Mouse (Mus musculus) mesoderm, embryonic 11.5 days (tissue): ENCODE results near the gene Asic2.

ENCODE experiments used
- DNase-seq: peaks from one replicate; pipeline ENCODE4 v3.0.0-alpha.2; 2012; ENCODE audit warnings: low read depth, low spot score

The Asic2 gene

DNA sequence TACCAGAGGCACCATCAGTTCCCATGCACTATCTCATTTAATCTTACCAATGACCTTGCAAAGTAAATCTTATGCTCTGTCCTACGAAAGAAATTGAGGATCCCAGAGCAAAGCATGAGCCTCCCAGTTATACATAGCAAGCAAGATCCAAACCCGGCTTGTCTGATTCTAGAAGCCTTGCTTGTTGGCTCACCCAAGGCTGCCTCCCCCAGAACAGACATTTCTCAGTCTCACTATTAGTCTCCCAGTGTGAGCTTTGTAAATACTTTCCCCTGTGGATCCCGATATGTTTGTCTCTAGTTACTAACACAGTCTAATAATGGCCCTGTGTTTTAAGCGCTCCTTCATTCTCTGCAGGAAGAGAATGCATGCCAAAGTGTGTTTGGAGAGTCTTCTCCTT, 446.4 kb downstream of the Asic2 start:
- no peak for DNase-seq

- DNase-seq = no peak
Measured at GRCm38 (mm10) chr11:81518001-81518955, 450.0 kb downstream of the Asic2 start.

DNA sequence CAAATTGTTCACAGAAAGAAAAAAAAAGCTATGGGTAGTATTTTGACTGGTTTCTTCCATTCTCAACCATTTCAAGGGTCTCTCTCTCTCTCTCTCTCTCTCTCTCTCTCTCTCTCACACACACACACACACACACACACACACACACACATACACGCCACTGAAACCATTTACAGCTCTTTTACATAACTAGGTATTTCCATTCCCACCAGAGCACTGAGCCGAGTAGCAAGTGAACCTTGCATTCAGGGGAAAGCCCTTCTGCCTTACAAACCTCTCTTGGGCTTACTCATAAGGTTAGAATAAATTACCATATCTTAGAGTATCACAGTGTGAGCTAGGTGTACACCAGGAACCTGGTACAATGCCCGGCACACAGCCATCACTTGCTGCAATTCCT, 452.5 kb downstream of the Asic2 start:
- no peak for DNase-seq

DNA sequence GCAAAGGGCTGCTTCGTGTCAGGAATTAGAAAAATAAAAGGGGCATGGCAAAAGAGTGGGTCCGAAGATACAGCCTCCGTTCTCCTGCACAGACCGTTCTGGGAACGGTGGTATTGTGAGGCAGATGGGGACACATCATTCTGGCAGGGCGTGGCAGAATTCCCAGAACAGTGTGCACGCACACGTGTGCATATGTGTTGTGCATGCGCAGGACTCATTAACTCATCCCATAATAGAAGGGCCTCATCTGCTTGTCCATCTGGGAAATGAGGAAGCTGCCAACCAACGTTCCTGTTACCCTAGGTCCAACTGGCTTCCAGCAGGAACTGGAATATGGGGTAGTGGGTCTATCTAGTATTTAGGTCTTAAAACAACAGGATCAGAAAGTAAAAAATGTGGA, 455.8 kb downstream of the Asic2 start:
- DNase-seq = no peak

GRCm38 (mm10) chr11:81511401-81511800, 456.9 kb downstream of the Asic2 start:
- no peak for DNase-seq

- DNase-seq = peak; percentile 45
Measured at GRCm38 (mm10) chr11:81508385-81509233, 459.6 kb downstream of the Asic2 start.

DNA sequence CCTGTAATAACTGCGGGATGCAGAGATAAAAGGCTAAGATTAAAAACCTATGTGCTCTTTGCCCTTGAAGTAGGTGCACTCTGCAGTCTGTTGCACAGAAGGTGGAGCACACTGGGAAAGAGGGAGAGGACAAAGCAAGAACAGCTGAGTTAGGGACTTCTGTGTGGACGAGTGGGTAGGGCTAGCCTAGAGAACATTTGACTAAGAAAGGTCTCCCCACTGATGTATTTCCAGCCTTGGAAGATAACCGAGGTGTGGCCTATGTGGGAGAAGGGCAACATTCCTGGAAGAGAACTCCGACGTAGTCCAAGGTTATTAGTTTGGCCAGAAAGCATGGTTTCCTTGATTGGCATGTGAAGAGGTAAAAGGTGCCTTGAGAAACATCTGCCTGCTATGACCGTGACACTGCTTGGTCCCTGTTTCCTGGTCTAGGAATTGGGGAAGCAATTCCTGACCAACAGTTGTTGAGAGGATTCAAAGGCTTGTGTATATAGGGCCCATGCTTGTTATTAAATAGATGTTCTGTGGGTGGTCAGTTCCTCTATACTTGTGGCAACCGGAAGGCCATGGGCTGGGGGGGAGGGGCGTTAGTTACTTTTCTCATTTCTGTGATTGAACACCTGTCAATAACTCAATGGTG, 463.3 kb downstream of the Asic2 start:
- DNase-seq = no peak

DNA sequence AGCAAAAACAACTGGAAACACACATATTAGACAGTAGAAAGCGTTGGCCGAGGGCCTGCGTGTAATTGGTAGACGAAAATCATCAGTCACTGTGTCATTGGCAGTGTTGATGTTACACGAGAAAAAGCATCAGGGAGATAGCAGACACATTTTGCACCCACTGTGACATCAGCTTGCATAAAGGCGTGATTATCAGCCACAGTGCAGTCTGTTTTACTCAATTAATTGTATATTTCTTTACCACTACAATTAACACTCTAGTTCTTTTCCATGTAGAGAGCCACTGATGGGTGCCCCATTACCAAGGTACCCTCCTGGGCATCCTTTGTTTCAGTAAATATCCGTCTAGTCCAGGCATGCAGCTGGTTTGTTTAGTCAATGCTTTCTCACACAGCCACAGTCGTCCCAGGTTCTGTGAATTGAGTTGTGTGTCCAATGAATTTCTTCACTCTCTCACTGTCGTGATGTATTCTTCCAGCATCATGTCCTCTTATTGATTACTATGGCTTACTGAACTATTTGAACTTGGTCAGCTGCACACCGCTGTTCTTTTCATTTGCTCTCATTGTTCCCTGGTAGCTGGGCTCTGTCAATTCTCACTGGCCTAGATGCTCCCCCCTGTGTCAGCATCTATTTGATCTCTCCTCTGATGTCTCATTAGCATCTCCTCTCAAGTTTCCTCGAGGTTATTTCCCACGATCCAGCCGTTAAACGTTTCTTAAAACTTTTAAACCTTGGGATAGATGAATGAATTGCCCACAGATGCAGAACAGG, 466.6 kb downstream of the Asic2 start:
- DNase-seq = peak; percentile 39

- DNase-seq = no peak
Measured at GRCm38 (mm10) chr11:81498990-81499389, 469.3 kb downstream of the Asic2 start.

DNA sequence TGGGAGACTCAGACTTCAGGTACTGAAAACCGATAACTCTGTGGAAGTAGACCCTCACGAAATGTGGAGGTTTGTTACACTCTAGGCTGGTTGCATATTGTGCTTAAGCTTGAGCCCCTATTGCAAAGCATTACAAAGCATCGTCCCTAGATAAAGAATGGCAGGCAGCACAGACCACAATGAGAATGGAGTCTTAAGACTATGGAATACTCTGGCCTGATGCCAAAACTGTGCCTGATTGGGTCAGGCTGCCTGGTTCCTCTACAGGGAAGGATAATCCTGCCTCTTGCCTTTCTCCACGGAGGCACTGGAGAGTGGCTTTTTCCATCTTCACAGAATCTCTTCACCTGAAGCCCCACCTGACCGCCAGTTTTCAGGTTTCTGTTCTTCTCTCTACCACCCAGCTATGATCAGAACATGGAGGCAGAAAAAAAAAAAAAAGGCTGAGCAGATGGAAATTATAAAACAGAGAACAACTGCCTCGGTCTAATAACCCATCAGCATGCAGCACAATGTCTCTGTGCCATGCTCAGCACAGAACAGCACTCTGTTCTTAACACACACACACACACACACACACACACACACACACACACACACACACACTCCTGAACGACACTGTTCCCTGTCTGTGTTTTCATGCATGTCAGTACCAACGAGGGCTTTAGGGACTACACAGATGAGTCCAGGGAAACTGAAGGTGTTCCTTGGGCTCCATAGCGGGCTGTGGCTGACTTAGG, 470.4 kb downstream of the Asic2 start:
- no peak for DNase-seq

GRCm38 (mm10) chr11:81496446-81496845, 471.8 kb downstream of the Asic2 start:
- DNase-seq = no peak

DNA sequence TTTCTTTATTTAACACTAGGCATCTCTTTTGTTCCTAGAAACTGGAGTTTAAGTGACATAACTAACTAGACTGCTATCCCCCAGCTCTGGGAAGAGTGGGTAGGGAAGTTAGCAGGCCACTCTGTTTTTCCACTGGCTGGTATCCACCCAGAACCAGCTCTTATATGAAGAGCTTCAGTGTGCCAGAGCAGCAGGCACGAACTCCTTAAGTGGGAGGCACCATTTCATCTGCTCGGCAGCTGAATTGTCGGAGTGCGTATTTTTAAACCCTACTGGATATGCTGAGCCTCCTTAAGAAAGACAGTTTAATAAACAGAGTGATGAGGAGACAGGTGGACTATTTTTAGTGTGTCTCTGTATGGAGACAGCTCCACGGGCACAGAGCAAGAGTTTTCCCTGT, 475.9 kb downstream of the Asic2 start:
- DNase-seq = no peak

- DNase-seq = no peak
Measured at GRCm38 (mm10) chr11:81489144-81489735, 479.0 kb downstream of the Asic2 start.

GRCm38 (mm10) chr11:81488681-81489080, 479.6 kb downstream of the Asic2 start:
- no peak for DNase-seq

DNA sequence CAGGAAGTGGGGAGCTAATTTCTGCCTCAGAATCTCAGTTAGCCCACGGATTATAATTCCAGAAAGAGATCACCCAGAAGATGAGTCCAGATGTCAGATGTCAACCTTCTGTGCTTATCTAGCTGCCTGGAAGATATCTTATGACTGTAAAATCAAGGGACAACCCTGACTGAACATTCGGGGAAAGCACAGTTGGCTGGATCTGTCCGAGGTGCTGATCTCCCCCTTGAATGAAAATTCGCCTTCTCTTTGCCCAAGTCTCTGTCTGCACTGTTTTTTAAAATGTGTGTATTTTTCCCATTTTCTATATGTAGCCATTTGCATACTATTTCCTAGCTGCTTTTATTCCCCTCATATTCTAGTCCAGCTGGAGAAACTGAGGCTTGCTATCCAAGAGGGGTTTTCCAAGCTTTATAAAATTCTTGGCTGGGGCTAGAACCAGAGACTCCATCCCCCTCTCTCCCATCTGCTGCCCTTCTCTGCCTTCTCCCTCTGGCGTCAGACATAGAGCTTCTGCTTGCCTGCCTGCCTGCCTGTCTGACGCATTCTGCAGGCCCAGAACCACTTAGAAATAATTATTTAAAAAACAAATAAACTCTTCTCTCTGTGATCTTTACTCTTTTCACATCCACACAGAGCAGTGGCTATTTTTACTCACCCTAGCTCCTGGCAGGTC, 481.9 kb downstream of the Asic2 start:
- DNase-seq = peak; percentile 48

GRCm38 (mm10) chr11:81481198-81481597, 487.1 kb downstream of the Asic2 start:
- no peak for DNase-seq

- peak; percentile 39 for DNase-seq
Measured at GRCm38 (mm10) chr11:81476231-81476630, 492.0 kb downstream of the Asic2 start.

GRCm38 (mm10) chr11:81474121-81474520, 494.1 kb downstream of the Asic2 start:
- DNase-seq = no peak

GRCm38 (mm10) chr11:81462199-81462598, 506.1 kb downstream of the Asic2 start:
- DNase-seq = peak; percentile 58

DNA sequence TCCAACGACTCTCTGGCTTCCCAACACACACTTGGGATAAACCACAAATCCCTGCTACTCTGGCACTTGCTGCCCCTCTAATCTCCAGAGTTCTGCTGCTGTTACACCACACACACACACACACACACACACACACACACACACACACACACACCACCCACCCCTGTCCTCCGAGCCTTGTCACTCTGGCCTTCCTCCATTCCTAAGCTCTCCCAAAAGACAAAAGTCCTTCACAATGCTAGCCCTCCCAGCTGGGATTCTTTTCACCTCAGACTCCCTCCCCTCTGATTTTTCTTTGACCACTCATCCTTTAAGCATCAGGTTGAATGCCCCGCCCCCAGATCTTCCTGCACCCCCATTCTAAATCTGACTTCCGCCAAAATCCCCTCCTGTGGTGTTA, 506.5 kb downstream of the Asic2 start:
- DNase-seq = no peak
